Mouse (Mus musculus): ENCODE data around the gene Hdhd3.

Hdhd3 gene

DNA sequence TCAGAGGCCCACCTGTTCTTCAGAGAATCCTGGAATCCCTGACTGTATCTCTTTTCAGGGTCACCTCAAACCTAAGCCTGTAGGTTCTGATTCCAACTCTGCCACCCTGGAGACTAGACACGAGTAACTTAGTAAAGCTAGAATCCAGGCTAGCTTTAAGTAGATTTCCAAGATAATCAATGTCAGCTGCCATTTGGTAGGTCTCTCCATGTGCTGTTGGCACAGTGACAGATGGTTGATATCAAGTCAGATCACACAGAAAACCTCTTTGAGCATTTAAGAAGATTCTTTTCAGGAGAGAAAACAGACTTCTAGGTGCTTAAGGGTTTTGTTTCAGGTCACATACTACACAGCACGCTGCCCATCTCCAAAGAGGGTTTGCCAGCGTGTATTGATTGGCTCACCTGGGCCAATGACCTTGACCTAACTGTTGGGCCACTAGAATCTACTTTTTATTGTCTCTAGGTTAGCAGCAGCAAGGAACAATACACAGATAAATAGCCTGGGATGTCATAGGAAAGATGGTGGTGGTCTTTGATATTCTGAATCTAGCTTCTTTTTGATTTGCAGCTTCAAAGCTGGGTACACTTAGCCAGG lies at the start of gene Hdhd3:
Gene Hdhd3 (minus strand): TSS at position 94 of the 597 bp plus-strand sequence.
- no peak for DNase-seq (ENCODE audit: low read depth, low spot score)

GRCm38 (mm10) chr4:62551966-62552365 lies 48.7 kb upstream of the Hdhd3 start:
- no peak for DNase-seq (ENCODE audit: low read depth, low spot score)

GRCm38 (mm10) chr4:62544801-62545200 lies 41.5 kb upstream of the Hdhd3 start:
- DNase-seq (ENCODE audit: low read depth, low spot score): no peak

DNA sequence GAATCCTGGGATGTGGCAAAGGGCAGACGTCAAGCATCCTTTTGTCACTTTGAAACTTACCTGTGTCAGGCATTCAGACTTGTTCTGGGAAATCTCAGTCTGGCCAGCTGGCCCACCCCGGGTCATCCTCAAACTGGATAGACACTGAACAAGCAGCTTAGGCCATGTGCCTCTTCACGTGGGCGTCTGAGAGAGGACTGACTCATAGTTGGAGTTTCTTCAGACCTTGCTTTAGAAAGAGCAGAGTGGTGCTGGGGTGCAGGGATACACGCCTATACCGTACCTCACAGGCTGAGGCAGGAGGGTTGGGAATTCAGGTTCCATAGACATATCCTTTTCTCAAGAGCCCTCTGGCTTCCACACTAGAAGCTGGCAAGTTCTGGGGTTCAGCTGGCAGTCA lies 40.5 kb upstream of the Hdhd3 start:
- no peak for DNase-seq (ENCODE audit: low read depth, low spot score)

DNA sequence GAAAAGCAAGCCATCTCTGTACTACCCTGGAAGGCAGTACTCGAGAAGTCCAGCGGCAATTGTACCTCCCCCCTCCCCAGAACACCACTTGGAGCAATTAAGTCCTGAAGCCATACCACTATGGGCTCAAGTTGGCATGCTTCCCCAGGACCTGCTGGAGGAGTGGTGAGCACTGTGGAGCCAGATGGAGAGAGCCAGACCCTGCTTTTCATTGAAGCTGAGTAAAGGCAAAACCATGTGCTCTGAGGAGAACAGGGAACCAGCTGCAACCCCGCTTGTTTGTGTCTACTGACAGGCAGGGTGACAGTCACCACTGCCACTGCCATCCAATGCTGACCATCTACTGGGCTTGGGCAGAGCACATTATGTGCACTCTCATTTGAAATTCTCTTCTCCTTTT lies 38.5 kb upstream of the Hdhd3 start:
- DNase-seq (ENCODE audit: low read depth, low spot score): no peak

DNA sequence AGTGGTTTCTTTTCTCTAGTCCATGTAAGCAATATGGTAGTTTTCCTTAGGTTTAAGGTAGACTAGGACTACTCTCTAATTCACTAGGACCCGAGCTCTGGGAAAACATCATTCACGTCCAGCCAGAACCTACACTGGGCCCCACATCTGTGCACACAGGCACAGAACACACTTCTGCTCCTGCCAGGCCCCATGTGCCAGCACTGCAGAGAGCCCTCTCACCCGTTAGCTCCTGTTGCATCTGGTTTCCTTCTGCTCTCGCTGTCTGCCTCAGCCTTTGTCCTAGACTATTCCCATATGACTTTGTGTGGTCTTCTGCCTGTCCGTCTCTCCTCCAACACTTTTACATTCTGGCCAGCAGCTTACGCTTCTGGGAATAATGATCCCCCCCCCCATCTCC lies 30.5 kb upstream of the Hdhd3 start:
- DNase-seq (ENCODE audit: low read depth, low spot score): no peak

DNA sequence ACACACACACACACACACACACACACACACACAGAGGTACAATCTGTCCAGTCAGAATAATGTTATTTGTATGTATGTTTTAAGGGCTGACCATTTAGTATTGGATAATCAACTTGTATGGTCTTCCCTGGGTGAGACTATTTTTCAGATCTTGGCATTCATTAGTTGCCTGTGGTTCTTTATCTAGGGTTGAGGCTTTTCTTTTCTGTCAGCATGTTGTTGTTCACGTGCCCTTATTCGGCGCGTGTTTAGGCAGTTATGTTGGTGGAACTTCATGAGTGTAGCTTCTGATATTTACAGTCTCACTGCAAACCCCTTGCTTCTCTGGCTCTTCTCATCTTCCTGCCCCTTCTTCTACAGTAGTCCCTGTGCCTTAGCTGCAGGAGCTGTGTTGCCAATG lies 24.4 kb upstream of the Hdhd3 start:
- DNase-seq (ENCODE audit: low read depth, low spot score): no peak

GRCm38 (mm10) chr4:62526256-62526655 lies 23.0 kb upstream of the Hdhd3 start:
- no peak for DNase-seq (ENCODE audit: low read depth, low spot score)

DNA sequence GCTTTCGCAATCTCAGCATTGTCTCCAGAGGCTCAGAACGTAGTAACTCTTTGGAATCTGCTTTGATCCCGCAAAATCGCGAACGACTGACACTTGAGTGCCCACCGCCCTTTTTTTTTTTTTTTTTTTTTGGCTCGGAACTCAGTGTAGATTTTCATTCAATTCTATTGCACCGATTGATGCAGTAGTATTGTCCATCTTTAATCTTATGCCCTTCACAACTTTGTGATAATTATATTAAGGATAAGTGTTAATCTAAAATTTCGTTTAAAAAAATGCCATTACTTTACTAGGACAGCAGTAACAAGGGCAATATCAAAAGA lies 22.2 kb upstream of the Hdhd3 start:
- DNase-seq (ENCODE audit: low read depth, low spot score): no peak

- DNase-seq (ENCODE audit: low read depth, low spot score): peak; percentile 98
Measured at GRCm38 (mm10) chr4:62524651-62525488, 21.6 kb upstream of the Hdhd3 start, which contains the start of the genes Pole3 and 4933430I17Rik. Pole3 (minus strand) TSS chr4:62525068. 4933430I17Rik (plus strand) TSS chr4:62525369.

DNA sequence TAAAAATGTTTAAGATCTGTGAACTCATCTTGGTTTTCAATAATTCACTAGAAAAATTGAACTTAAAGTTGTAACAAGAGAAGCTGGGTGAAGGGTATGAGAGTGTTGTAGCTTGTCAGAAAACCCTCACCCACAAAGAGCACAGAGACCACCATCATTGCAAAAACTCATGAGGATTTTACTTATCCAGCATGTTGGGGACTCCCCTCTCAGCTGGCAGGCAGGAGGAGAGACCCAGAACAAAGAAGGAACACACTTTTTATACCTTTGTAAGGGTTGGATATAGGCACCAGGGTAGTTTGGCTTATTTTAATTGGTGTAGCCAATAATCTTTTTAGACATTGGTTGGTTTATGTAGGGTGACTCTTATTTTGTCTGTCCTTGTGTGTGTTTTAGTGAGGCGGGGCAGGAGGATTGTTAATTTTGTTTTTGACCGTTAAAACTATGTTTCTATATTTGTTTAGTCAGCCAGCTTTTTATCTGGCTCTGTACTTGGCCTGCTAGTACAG lies 17.7 kb upstream of the Hdhd3 start:
- DNase-seq (ENCODE audit: low read depth, low spot score): no peak

GRCm38 (mm10) chr4:62519849-62520233 lies 16.6 kb upstream of the Hdhd3 start, which contains the start of gene Alad:
Alad (minus strand) TSS chr4:62519918.
- DNase-seq (ENCODE audit: low read depth, low spot score): peak; percentile 96

- DNase-seq (ENCODE audit: low read depth, low spot score): no peak
Measured at GRCm38 (mm10) chr4:62519122-62519848, 16.0 kb upstream of the Hdhd3 start.

GRCm38 (mm10) chr4:62518416-62519121 lies 15.3 kb upstream of the Hdhd3 start:
- DNase-seq (ENCODE audit: low read depth, low spot score): peak; percentile 95

DNA sequence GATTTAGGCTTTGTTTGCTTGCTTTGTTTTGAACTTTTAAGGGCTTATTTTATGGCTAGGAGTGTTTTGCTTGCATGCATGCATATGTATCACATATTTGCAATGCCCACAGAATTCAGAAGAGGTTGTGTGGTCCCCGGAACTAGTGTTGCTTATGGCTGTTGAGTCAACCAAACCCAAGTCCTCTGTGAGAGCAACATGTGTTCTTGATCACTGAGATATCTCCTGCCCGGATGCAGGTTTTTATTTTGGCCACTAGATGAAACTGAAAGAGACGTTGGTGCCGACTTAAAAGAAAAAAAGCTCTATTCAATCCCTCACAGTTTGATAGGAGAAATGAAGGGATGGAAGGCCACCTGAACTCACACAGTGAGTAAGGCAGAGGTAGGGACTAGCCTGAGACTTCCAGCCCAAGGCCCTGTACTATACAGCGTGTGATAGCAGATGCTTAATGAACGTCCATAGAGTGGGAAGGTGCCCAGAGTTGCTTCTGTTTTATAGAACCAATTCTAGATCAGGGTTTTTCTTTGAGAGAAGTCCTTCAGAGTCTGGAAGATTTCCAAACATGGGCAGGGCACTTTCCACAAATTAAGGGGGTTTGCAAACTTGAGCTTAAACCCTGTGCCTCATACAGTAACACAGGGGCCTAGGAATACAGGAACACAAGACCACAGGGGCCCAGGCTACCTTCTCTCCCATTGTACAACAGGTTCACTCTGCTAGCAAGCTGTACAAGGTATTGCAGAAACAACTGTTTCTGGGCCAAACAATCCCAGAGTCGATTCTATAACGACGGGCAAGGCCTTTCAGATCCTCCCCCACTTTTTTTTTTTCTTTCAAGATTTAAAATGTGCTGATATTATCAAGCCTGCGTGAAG lies 14.5 kb upstream of the Hdhd3 start:
- no peak for DNase-seq (ENCODE audit: low read depth, low spot score)

DNA sequence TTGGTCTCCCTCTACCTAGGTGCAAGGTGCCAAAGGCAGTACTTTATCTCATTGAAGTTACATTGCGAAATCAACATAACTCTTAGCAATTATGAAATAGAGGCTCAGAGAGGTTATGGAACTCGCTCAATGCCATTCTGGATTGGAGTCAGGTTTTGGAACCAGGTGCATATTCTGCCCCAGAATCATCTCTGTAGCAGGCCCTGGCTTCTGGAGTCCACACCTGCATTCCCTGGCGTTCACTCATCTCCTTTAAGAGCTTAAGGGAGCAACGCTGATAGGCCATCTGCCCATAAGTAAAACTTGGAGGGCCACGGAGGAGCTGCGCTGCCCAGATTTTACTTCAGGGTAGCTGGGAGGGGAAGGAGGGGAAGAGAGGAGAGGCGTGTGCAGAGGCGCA lies 13.8 kb upstream of the Hdhd3 start:
- no peak for DNase-seq (ENCODE audit: low read depth, low spot score)

- no peak for DNase-seq (ENCODE audit: low read depth, low spot score)
Measured at GRCm38 (mm10) chr4:62516579-62516978, 13.3 kb upstream of the Hdhd3 start.

GRCm38 (mm10) chr4:62516079-62516478 lies 12.8 kb upstream of the Hdhd3 start:
- DNase-seq (ENCODE audit: low read depth, low spot score): peak; percentile 90

- DNase-seq (ENCODE audit: low read depth, low spot score): peak; percentile 82
Measured at GRCm38 (mm10) chr4:62515490-62515889, 12.2 kb upstream of the Hdhd3 start.

GRCm38 (mm10) chr4:62514995-62515394 lies 11.7 kb upstream of the Hdhd3 start:
- DNase-seq (ENCODE audit: low read depth, low spot score): no peak

Data from brain, adult 2 months (tissue).